Mouse (Mus musculus) heart, embryonic 12.5 days (tissue): Measurements from ENCODE around the gene Il27. TPM values are rescaled to one million over a fixed set of nuclear protein-coding genes. Genes with fewer than 3 reads are reported as not detected.

Experiments used
- ATAC-seq: fragments of 200-750 bp; cut with Nextera tagmentation; 2 replicates; pipeline ENCODE4 v1.8.0; 2017; ENCODE audit warnings: moderate TSS enrichment, moderate library complexity; ENCODE audit not compliant: insufficient number of reproducible peaks, low FRiP score
- H3K27ac ChIP-seq: fragments of 300-500 bp; sonication (generic); 2 replicates; pipeline ENCODE4 v1.5.1; 2016; ENCODE audit warnings: mild to moderate bottlenecking, moderate library complexity; ENCODE audit not compliant: poor library complexity, severe bottlenecking
- H3K27me3 ChIP-seq: fragments of 300-500 bp; sonication (generic); replicated peaks from 2 replicates; pipeline ENCODE4 v1.6.1; 2016; ENCODE audit warnings: mild to moderate bottlenecking, moderate library complexity
- H3K36me3 ChIP-seq: fragments of 300-500 bp; sonication (generic); 2 replicates; pipeline ENCODE4 v1.6.1; 2016; ENCODE audit warnings: mild to moderate bottlenecking, moderate library complexity
- H3K4me1 ChIP-seq: fragments of 300-500 bp; sonication (generic); replicated peaks from 2 replicates; pipeline ENCODE4 v1.6.1; 2016; ENCODE audit warnings: mild to moderate bottlenecking
- H3K4me2 ChIP-seq: fragments of 300-500 bp; sonication (generic); 2 replicates; pipeline ENCODE4 v1.6.1; 2016; ENCODE audit warnings: mild to moderate bottlenecking, moderate library complexity
- H3K4me3 ChIP-seq: fragments of 300-500 bp; sonication (generic); 2 replicates; pipeline ENCODE4 v1.5.1; 2016; ENCODE audit warnings: mild to moderate bottlenecking
- H3K9ac ChIP-seq: fragments of 300-500 bp; sonication (generic); 2 replicates; pipeline ENCODE4 v1.6.1; 2016; ENCODE audit warnings: mild to moderate bottlenecking, moderate library complexity
- H3K9me3 ChIP-seq: fragments of 300-500 bp; sonication (generic); replicated peaks from 2 replicates; pipeline ENCODE4 v1.6.1; 2016; ENCODE audit warnings: mild to moderate bottlenecking, moderate library complexity
- WGBS: fragments of 180-500 bp; shearing (Covaris S2); methylation state at CpG from one replicate; pipeline ENCODE4 v1.1.7; 2016; 5-methylcytosine and 5-hydroxymethylcytosine counted together
- polyA plus RNA-seq: library from polyadenylated mRNA; unstranded; fragments of >200 nt; fragmentation: Nextera tagmentation; extraction: Ambion mirVana; gene quantifications from 2 replicates; pipeline ENCODE4 v1.2.1, GENCODE M21; 2016

Il27 gene
- polyA plus RNA-seq, 1 experiment from 2014 or later, result not detected

GRCm38 (mm10) chr7:126582759-126583158 lies 12.0 kb downstream of the Il27 start:
- WGBS, result 1% methylated on average over 20 of the region's 20 CpGs
- peak; percentile 68 for ATAC-seq
- no peak overlapping the region for H3K27ac ChIP-seq

GRCm38 (mm10) chr7:126581661-126582060 lies 13.1 kb downstream of the Il27 start:
- H3K36me3 ChIP-seq, result peaks cover 16% of the 10 kb centered on the region
- no peaks in the 10 kb centered on the region for H3K9me3 ChIP-seq
- H3K27ac ChIP-seq, result no peak overlapping the region
- 67% methylated on average over 6 of the region's 6 CpGs for WGBS
- H3K27me3 ChIP-seq, result peaks cover 17% of the 10 kb centered on the region
- no peak for ATAC-seq
- H3K4me1 ChIP-seq, result peaks cover 5% of the 10 kb centered on the region; the same call in 1 of the 2 replicates
- H3K9ac ChIP-seq, result no peak overlapping the region
- H3K4me3 ChIP-seq, result no peak overlapping the region
- no peak overlapping the region for H3K4me2 ChIP-seq

More at GRCm38 (mm10) chr7:126582759-126583158, 12.0 kb downstream of the Il27 start:
- Histone ChIP-seq H3K36me3 (peaks cover 7% of the 10 kb centered on the region), H3K9me3 (no peaks in the 10 kb centered on the region), H3K4me3 (peak overlapping the region; percentile 59), H3K4me2 (peak overlapping the region; percentile 87), H3K27me3 (peaks cover 19% of the 10 kb centered on the region), H3K9ac (peak overlapping the region; percentile 68), H3K4me1 (peaks cover 10% of the 10 kb centered on the region; the same call in 1 of the 2 replicates)

GRCm38 (mm10) chr7:126579172-126579571 lies 15.6 kb downstream of the Il27 start:
- WGBS, result 50% methylated on average over 8 of the region's 8 CpGs
- no peak overlapping the region for H3K4me2 ChIP-seq
- H3K9me3 ChIP-seq, result no peaks in the 10 kb centered on the region
- H3K4me1 ChIP-seq, result peaks cover 5% of the 10 kb centered on the region; the same call in 1 of the 2 replicates
- ATAC-seq, result no peak
- no peak overlapping the region for H3K9ac ChIP-seq
- peaks cover 31% of the 10 kb centered on the region for H3K36me3 ChIP-seq
- H3K4me3 ChIP-seq, result no peak overlapping the region
- H3K27me3 ChIP-seq, result no peaks in the 10 kb centered on the region
- no peak overlapping the region for H3K27ac ChIP-seq

- 44% methylated on average over 8 of the region's 8 CpGs for WGBS
- ATAC-seq, result no peak
- H3K36me3 ChIP-seq, result peaks cover 46% of the 10 kb centered on the region
Measured at GRCm38 (mm10) chr7:126576946-126577345, 17.8 kb downstream of the Il27 start.

GRCm38 (mm10) chr7:126566094-126566765 lies 28.5 kb downstream of the Il27 start, which contains the start of gene Eif3c:
TSS of gene Eif3c (minus strand) at chr7:126566411.
- peak; percentile 96 for ATAC-seq
- H3K27ac ChIP-seq, result peak within 1 kb of the TSS; percentile 77
- H3K4me1 ChIP-seq, result 0 out of 2 replicates have a peak, but pooled peaks cover 5% of the 10 kb centered on the region
- peak within 1 kb of the TSS; percentile 71 for H3K4me3 ChIP-seq
- peak within 1 kb of the TSS; percentile 81 for H3K9ac ChIP-seq
- peak within 1 kb of the TSS; percentile 82 for H3K4me2 ChIP-seq
- no peaks in the 10 kb centered on the region for H3K27me3 ChIP-seq
- under 1% methylated on average over 46 of the region's 46 CpGs for WGBS
- H3K9me3 ChIP-seq, result no peaks in the 10 kb centered on the region
- peaks cover 36% of the 10 kb centered on the region for H3K36me3 ChIP-seq

More at GRCm38 (mm10) chr7:126576946-126577345, 17.8 kb downstream of the Il27 start:
- Histone ChIP-seq H3K27ac (no peak overlapping the region), H3K9me3 (no peaks in the 10 kb centered on the region), H3K4me2 (no peak overlapping the region), H3K27me3 (no peaks in the 10 kb centered on the region), H3K4me3 (no peak overlapping the region), H3K4me1 (peaks cover 3% of the 10 kb centered on the region; the same call in 1 of the 2 replicates), H3K9ac (no peak overlapping the region)

- Histone ChIP-seq H3K27ac (peak overlapping the region; percentile 77), H3K4me2 (peak overlapping the region; percentile 82), H3K9me3 (no peaks in the 10 kb centered on the region), H3K4me1 (0 out of 2 replicates have a peak, but pooled peaks cover 5% of the 10 kb centered on the region), H3K36me3 (peaks cover 41% of the 10 kb centered on the region), H3K27me3 (no peaks in the 10 kb centered on the region), H3K4me3 (peak overlapping the region; percentile 71), H3K9ac (peak overlapping the region; percentile 81)
- peak; percentile 54 for ATAC-seq
- WGBS, result under 1% methylated on average over 28 of the region's 28 CpGs
Measured at GRCm38 (mm10) chr7:126565693-126566092, 29.0 kb downstream of the Il27 start.

GRCm38 (mm10) chr7:126556635-126557034 lies 38.1 kb downstream of the Il27 start:
- no peak for ATAC-seq
- peaks cover 92% of the 10 kb centered on the region for H3K36me3 ChIP-seq
- no peaks in the 10 kb centered on the region for H3K9me3 ChIP-seq
- no peaks in the 10 kb centered on the region for H3K27me3 ChIP-seq
- 89% methylated on average over 5 of the region's 5 CpGs for WGBS
- no peak overlapping the region for H3K9ac ChIP-seq
- H3K27ac ChIP-seq, result no peak overlapping the region
- H3K4me3 ChIP-seq, result no peak overlapping the region
- no peaks in the 10 kb centered on the region for H3K4me1 ChIP-seq
- H3K4me2 ChIP-seq, result no peak overlapping the region

GRCm38 (mm10) chr7:126554796-126555195 lies 39.9 kb downstream of the Il27 start:
- Histone ChIP-seq H3K4me1 (no peaks in the 10 kb centered on the region), H3K4me3 (no peak overlapping the region), H3K27ac (no peak overlapping the region), H3K27me3 (no peaks in the 10 kb centered on the region), H3K36me3 (peaks cover 94% of the 10 kb centered on the region), H3K4me2 (no peak overlapping the region), H3K9me3 (no peaks in the 10 kb centered on the region), H3K9ac (no peak overlapping the region)
- WGBS, result 88% methylated on average over 1 of the region's 1 CpGs
- no peak for ATAC-seq

GRCm38 (mm10) chr7:126545631-126546030 lies 49.1 kb downstream of the Il27 start:
- Histone ChIP-seq H3K27me3 (no peaks in the 10 kb centered on the region), H3K36me3 (peaks cover 59% of the 10 kb centered on the region), H3K9ac (no peak overlapping the region), H3K27ac (no peak overlapping the region), H3K4me1 (no peaks in the 10 kb centered on the region), H3K4me2 (no peak overlapping the region), H3K4me3 (no peak overlapping the region), H3K9me3 (no peaks in the 10 kb centered on the region)
- no peak for ATAC-seq
- 90% methylated on average over 2 of the region's 2 CpGs for WGBS

GRCm38 (mm10) chr7:126541661-126542060 lies 53.1 kb downstream of the Il27 start:
- no peak for ATAC-seq
- peaks cover 20% of the 10 kb centered on the region for H3K36me3 ChIP-seq
- no peak overlapping the region for H3K27ac ChIP-seq
- H3K4me2 ChIP-seq, result no peak overlapping the region
- H3K4me3 ChIP-seq, result no peak overlapping the region
- H3K27me3 ChIP-seq, result peaks cover 6% of the 10 kb centered on the region
- H3K9me3 ChIP-seq, result no peaks in the 10 kb centered on the region
- 0 out of 2 replicates have a peak, but pooled peaks cover under 1% of the 10 kb centered on the region for H3K4me1 ChIP-seq
- 77% methylated on average over 1 of the region's 1 CpGs for WGBS
- H3K9ac ChIP-seq, result no peak overlapping the region
